Mouse (Mus musculus) spleen, adult 2 months (tissue): ENCODE results near the gene Drg1.

Experiments
- CTCF ChIP-seq: fragments of 200-500 bp; IDR thresholded peaks from 2 replicates; pipeline ENCODE4 v1.5.1; 2011; ENCODE audit warnings: mild to moderate bottlenecking, inconsistent platforms; ENCODE audit not compliant: insufficient read depth, insufficient read length, insufficient replicate concordance; ENCODE audit errors: extremely low read depth
- POLR2A ChIP-seq: fragments of 200-500 bp; IDR thresholded peaks from 2 replicates; pipeline ENCODE4 v1.6.1; 2011; ENCODE audit warnings: low read depth, low read length, inconsistent platforms

DNA sequence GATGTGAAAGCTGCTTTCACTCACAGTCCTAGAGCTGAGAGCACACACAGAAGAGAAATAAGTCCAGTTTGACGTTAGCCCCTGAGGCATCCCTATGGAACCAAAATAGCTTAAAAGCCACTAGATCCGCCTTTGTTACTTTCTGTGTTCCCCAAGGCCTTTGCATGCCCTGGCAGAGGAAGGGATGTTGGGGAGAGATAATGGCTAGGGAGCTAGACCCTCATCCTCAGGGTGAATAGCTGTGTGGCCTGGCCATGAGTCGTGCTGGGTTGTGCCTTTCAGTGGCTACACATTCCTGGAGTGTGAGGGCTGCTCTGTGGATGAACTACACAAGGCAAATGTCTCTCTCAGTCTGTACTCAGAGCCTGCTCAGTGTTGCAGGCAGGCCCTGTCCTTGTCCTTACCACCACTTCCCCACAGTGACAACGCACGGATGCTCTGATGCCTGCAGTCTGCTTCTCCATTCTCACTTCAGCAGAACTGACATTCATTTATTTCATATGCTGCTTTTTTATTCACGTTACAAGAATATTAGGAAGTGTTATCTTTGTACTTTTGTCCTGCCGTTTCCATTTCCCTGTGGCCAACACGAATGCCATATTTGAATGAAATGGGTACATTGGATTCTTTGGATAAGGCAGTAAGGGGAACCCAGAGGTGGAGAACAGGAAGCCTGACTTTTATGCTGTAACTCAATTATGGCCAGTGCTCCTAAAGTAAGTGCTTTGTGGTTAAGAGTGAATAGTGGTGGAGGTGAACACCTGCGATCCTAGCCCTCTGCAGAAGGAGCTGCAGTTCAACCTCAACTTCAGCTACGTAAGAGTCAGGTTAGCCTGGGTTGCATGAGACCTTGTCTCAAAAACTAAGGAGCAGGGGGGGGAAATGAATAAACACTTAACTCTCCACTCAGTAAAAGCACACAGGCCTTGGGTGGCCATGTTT is 31.9 kb upstream of the Drg1 start:
- TF ChIP-seq CTCF = no peak
- TF ChIP-seq POLR2A = no peak
